Mouse (Mus musculus) liver, adult 2 months (tissue): Measurements from ENCODE around the gene Hsh2d.

Source experiments
- CTCF ChIP-seq: fragments of 200-500 bp; IDR thresholded peaks from 2 replicates; pipeline ENCODE4 v1.5.1; 2011; ENCODE audit warnings: low read depth, low read length, control low read depth
- POLR2A ChIP-seq: fragments of 200-500 bp; IDR thresholded peaks from 2 replicates; pipeline ENCODE4 v1.6.1; 2011; ENCODE audit warnings: low read length, control low read depth; ENCODE audit not compliant: insufficient read depth; ENCODE audit errors: extremely low read depth

DNA sequence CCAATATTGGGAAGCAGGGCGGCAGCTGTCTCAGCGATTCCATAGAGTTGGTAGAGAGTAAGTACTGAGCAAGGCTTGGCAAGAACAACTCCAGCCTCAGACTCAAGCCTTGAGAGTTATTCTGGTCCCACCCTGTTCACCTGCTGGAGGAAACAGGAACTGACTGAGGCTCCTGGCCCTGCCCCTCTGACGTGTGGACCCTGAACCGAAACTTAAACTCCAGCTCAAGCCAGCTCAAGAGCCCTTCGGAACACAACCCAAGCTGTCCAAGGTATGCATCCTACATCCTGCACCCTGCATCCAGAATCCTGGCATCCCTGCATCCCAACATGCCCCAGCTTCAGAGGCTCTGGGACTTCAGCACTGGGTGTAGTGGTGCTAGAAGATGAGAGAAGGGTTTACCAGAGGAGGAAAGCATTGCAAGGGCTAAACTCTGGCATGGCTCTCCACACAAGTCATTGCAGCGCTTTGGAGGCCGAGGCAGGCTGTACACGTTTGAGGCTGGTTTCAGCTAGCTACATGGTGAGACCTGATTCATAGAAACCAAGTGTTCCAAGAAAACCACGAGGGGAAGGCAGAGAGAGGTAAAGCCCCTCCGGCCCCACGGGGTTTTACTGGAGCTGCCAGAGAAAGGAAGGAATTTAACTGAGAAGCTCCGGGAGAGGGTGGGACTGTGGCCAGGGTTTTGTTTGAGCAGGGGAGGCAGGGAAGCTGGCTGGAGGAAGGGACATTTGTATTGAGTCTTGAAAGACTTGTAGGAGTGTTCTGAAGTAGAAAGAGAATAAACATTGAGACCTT is at the start of gene Hsh2d:
- TF ChIP-seq CTCF (no peak), POLR2A (no peak)
